Mouse (Mus musculus): ENCODE data around the gene Crebl2. TPM values are rescaled to one million over a fixed set of nuclear protein-coding genes. Genes with fewer than 3 reads are reported as not detected.

Crebl2 gene
- total and polyA plus RNA-seq, 3 experiments: 1.4 to 2.2 (median 1.5) TPM

- no peak overlapping the region for H3K27ac ChIP-seq (ENCODE audit: insufficient read depth, low read depth)
- H3K79me2 ChIP-seq (replicated peaks; ENCODE audit: control insufficient read depth, extremely low read depth, insufficient read depth, poor library complexity, severe bottlenecking): no peaks in the 10 kb centered on the region
- no peak overlapping the region for H3K4me3 ChIP-seq (replicated peaks in 1 of 3; ENCODE audit: low read depth in 2 of 3, low read length in 2 of 3, poor library complexity in 1 of 3)
- H3K9ac ChIP-seq (ENCODE audit: insufficient read depth, low read depth): no peak overlapping the region
- no peaks in the 10 kb centered on the region for H3K27me3 ChIP-seq (replicated peaks)
- H3K9me3 ChIP-seq (replicated peaks; ENCODE audit: low read length): no peaks in the 10 kb centered on the region
- DNase-seq (ENCODE audit: extremely low read depth): no peak
- dilution Hi-C loops (cut with MboI; ENCODE audit: extremely low pct_ligation_motif_present, extremely low pct_unique_long_range_greater_than_20kb, low sequenced_read_pairs): no loop called here
- no peak overlapping the region for H3K4me2 ChIP-seq (ENCODE audit: insufficient read depth, low read depth, poor library complexity, severe bottlenecking)
- H3K36me3 ChIP-seq (replicated peaks in 1 of 2; ENCODE audit: control insufficient read depth in 1 of 2, insufficient read depth in 1 of 2, low read length in 1 of 2): no peaks in the 10 kb centered on the region
- peaks cover 0 to 13% of the 10 kb centered on the region in 2 experiments; a peak in 3 of 4 replicates for H3K4me1 ChIP-seq (ENCODE audit: control insufficient read depth in 1 of 2, insufficient read depth in 2 of 2)
- TF ChIP-seq IRF4 (IDR thresholded peaks at IDR 0.05; ENCODE audit: low read depth, low read length) (no peak), CHD2 (IDR thresholded peaks at IDR 0.05; ENCODE audit: low read length) (no peak), USF1 (IDR thresholded peaks at IDR 0.05; ENCODE audit: low read depth, low read length) (no peak), EP300 (IDR thresholded peaks at IDR 0.05; ENCODE audit: low read length) (no peak), UBTF (IDR thresholded peaks at IDR 0.05; ENCODE audit: low read depth, low read length) (no peak), PAX5 (IDR thresholded peaks at IDR 0.05; ENCODE audit: low read length) (no peak), JUND (conservative IDR thresholded peaks at IDR 0.05; ENCODE audit: low read depth, low read length) (no peak), TBP (conservative IDR thresholded peaks at IDR 0.05; ENCODE audit: low read depth, low read length) (no peak), NRF1 (IDR thresholded peaks at IDR 0.05; ENCODE audit: low read depth, low read length) (no peak), USF2 (conservative IDR thresholded peaks at IDR 0.05; ENCODE audit: low read depth, low read length) (no peak), CTCF (conservative IDR thresholded peaks at IDR 0.05 in 1 of 2, IDR thresholded peaks at IDR 0.05 in 1 of 2; ENCODE audit: low read depth in 2 of 2, low read length in 2 of 2) (no peak)
- in situ Hi-C loops (cut with MboI; ENCODE audit: low pct_ligation_motif_present, low pct_unique_long_range_greater_than_20kb, low sequenced_read_pairs): no loop called here
These were observed 10.4 kb downstream of the Crebl2 start for GRCm38 (mm10) chr6:134840346-134840745.

DNA sequence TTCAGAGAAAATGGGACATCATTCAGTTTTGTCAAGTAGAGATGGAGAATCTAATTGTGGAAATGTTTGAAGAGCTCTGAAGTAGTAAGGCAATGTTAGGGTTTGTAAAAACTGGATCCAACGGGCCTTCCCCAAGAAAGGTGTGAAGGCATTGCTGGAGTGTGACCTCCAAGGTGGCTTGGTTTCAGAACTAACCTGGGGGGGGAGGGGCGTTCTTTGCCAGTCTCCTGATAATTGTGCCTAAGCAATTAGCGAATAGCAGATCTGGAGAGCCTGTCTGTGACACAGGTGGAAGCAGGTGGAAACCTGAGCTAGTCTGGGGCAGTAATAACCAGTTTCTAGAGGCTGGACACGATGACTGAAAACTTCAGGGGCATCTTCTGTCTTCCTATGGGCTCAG, 15.8 kb downstream of the Crebl2 start:
- Histone ChIP-seq H3K79me2 (replicated peaks; ENCODE audit: control insufficient read depth, extremely low read depth, insufficient read depth, poor library complexity, severe bottlenecking) (no peaks in the 10 kb centered on the region), H3K27me3 (replicated peaks) (no peaks in the 10 kb centered on the region), H3K4me1 (ENCODE audit: control insufficient read depth in 1 of 2, insufficient read depth in 2 of 2) (peaks cover 6 to 29% of the 10 kb centered on the region in 2 experiments), H3K4me3 (replicated peaks in 1 of 3; ENCODE audit: low read depth in 2 of 3, low read length in 2 of 3, poor library complexity in 1 of 3) (no peak overlapping the region), H3K9me3 (replicated peaks; ENCODE audit: low read length) (no peaks in the 10 kb centered on the region), H3K36me3 (replicated peaks in 1 of 2; ENCODE audit: control insufficient read depth in 1 of 2, insufficient read depth in 1 of 2, low read length in 1 of 2) (peaks cover 0 to 2% of the 10 kb centered on the region in 2 experiments), H3K9ac (ENCODE audit: insufficient read depth, low read depth) (no peak overlapping the region), H3K4me2 (ENCODE audit: insufficient read depth, low read depth, poor library complexity, severe bottlenecking) (no peak overlapping the region), H3K27ac (ENCODE audit: insufficient read depth, low read depth) (no peak overlapping the region)
- no peak for DNase-seq (ENCODE audit: extremely low read depth)
- TF ChIP-seq MEF2A (IDR thresholded peaks at IDR 0.05; ENCODE audit: borderline replicate concordance, low read depth, low read length) (no peak), EP300 (IDR thresholded peaks at IDR 0.05; ENCODE audit: low read length) (no peak), BHLHE40 (IDR thresholded peaks at IDR 0.05; ENCODE audit: low read depth, low read length) (no peak), POLR2A (IDR thresholded peaks at IDR 0.05; ENCODE audit: low read depth, low read length) (no peak), ZMIZ1 (IDR thresholded peaks at IDR 0.05; ENCODE audit: low read depth, low read length) (no peak)
- in situ Hi-C loops (cut with MboI; ENCODE audit: low pct_ligation_motif_present, low pct_unique_long_range_greater_than_20kb, low sequenced_read_pairs): no loop called here
- dilution Hi-C loops (cut with MboI; ENCODE audit: extremely low pct_ligation_motif_present, extremely low pct_unique_long_range_greater_than_20kb, low sequenced_read_pairs): no loop called here

DNA sequence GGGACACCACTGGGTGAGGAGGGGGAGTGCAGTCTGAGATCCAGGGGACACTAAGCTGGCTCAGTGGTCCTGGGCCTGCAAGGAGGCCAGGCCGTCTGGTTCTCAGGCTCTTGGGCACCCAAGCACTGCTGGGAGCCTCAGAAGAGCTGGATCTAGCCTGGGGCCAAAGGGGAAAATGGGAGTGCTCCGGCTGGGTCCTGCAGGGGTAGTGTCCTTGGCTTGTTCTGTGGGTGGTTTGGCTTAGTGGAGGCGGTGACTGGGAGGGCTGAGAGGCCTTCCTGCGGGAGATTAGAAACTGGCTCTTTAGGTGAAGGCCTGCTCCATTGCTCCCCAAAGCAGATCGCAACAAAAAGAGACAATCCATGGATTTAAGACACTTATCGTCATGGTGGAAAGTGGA, 16.4 kb downstream of the Crebl2 start:
- no peak for TF ChIP-seq HCFC1 (IDR thresholded peaks at IDR 0.05; ENCODE audit: low read depth, low read length)
- no peak for TF ChIP-seq POLR2A (IDR thresholded peaks at IDR 0.05; ENCODE audit: low read depth, low read length)
- no peak for TF ChIP-seq JUN (IDR thresholded peaks at IDR 0.05; ENCODE audit: insufficient read depth, low read depth, low read length)
- no peak for TF ChIP-seq ZNF384 (IDR thresholded peaks at IDR 0.05; ENCODE audit: low read depth, low read length)
- TF ChIP-seq ETS1 (conservative IDR thresholded peaks at IDR 0.05; ENCODE audit: low read depth, low read length): no peak
- no peak for TF ChIP-seq SMC3 (IDR thresholded peaks at IDR 0.05; ENCODE audit: low read depth, low read length)
- no peak for TF ChIP-seq BHLHE40 (IDR thresholded peaks at IDR 0.05; ENCODE audit: low read depth, low read length)
- TF ChIP-seq CTCF (conservative IDR thresholded peaks at IDR 0.05 in 1 of 2, IDR thresholded peaks at IDR 0.05 in 1 of 2; ENCODE audit: low read depth in 2 of 2, low read length in 2 of 2): no peak
- TF ChIP-seq PAX5 (IDR thresholded peaks at IDR 0.05; ENCODE audit: low read length): no peak
- no peak for TF ChIP-seq TBP (conservative IDR thresholded peaks at IDR 0.05; ENCODE audit: low read depth, low read length)
- TF ChIP-seq MXI1 (IDR thresholded peaks at IDR 0.05; ENCODE audit: low read depth, low read length): no peak
- no peak for TF ChIP-seq TCF12 (IDR thresholded peaks at IDR 0.05; ENCODE audit: low read depth, low read length)
- TF ChIP-seq SIN3A (IDR thresholded peaks at IDR 0.05; ENCODE audit: low read length): no peak
- Histone ChIP-seq H3K27ac (ENCODE audit: insufficient read depth, low read depth) (no peak overlapping the region), H3K9ac (ENCODE audit: insufficient read depth, low read depth) (no peak overlapping the region), H3K27me3 (replicated peaks) (no peaks in the 10 kb centered on the region), H3K79me2 (replicated peaks; ENCODE audit: control insufficient read depth, extremely low read depth, insufficient read depth, poor library complexity, severe bottlenecking) (no peaks in the 10 kb centered on the region), H3K4me1 (ENCODE audit: control insufficient read depth in 1 of 2, insufficient read depth in 2 of 2) (peaks cover 10 to 35% of the 10 kb centered on the region in 2 experiments), H3K4me2 (ENCODE audit: insufficient read depth, low read depth, poor library complexity, severe bottlenecking) (no peak overlapping the region), H3K9me3 (replicated peaks; ENCODE audit: low read length) (no peaks in the 10 kb centered on the region), H3K36me3 (replicated peaks in 1 of 2; ENCODE audit: control insufficient read depth in 1 of 2, insufficient read depth in 1 of 2, low read length in 1 of 2) (peaks cover 0 to 2% of the 10 kb centered on the region in 2 experiments), H3K4me3 (replicated peaks in 1 of 3; ENCODE audit: low read depth in 2 of 3, low read length in 2 of 3, poor library complexity in 1 of 3) (no peak overlapping the region)
- dilution Hi-C loops (cut with MboI; ENCODE audit: extremely low pct_ligation_motif_present, extremely low pct_unique_long_range_greater_than_20kb, low sequenced_read_pairs) (no loop called here), in situ Hi-C loops (cut with MboI; ENCODE audit: low pct_ligation_motif_present, low pct_unique_long_range_greater_than_20kb, low sequenced_read_pairs) (no loop called here)
- no peak for DNase-seq (ENCODE audit: extremely low read depth)

Data from CH12.LX (cell line).